In genomic region chr2:29262436-29262915, GRCm38 (mm10) we compare ENCODE assay signal across 14 mouse cellular contexts. TPM values are rescaled to one million over a fixed set of nuclear protein-coding genes. Genes with fewer than 3 reads are reported as not detected.
DNase-seq lines count a peak whose midpoint lies in the region; ATAC-seq and TF ChIP-seq lines count a peak whose summit lies in the region.
"Had no signal": no experiment of that assay in that cellular context is flagged by ENCODE, and none has a peak within 500 bp of the region (broad histone marks: within the 10 kb centered on the region; RNA-seq: fewer than 3 reads in every experiment).

No protein-coding gene starts in this region.

- no peaks in the 10 kb centered on the region for H3K9me3 ChIP-seq in hindbrain, embryonic 13.5 days
- no peaks in the 10 kb centered on the region for H3K9me3 ChIP-seq in hindbrain, embryonic 10.5 days
- H3K9me3 ChIP-seq: kidney, embryonic 15.5 days; limb, embryonic 15.5 days had no signal

- H3K4me2 ChIP-seq in hindbrain, embryonic 13.5 days: no peak overlapping the region
- H3K4me2 ChIP-seq: kidney, embryonic 15.5 days; limb, embryonic 15.5 days had no signal

- peaks cover 23% of the 10 kb centered on the region; the same call in 1 of the 2 replicates for H3K27me3 ChIP-seq in hindbrain, embryonic 13.5 days
- H3K27me3 ChIP-seq in hindbrain, embryonic 10.5 days (ENCODE audit: insufficient read depth, poor library complexity, severe bottlenecking): peaks cover 22% of the 10 kb centered on the region

- no peak overlapping the region for H3K27ac ChIP-seq in hindbrain, embryonic 13.5 days
- no peak overlapping the region for H3K27ac ChIP-seq in hindbrain, embryonic 10.5 days
- H3K27ac ChIP-seq: kidney, embryonic 15.5 days; limb, embryonic 15.5 days had no signal

- H3K36me3 ChIP-seq in hindbrain, embryonic 13.5 days: no peaks in the 10 kb centered on the region
- H3K36me3 ChIP-seq in hindbrain, embryonic 10.5 days: no peaks in the 10 kb centered on the region
- H3K36me3 ChIP-seq: kidney, embryonic 15.5 days; limb, embryonic 15.5 days had no signal

- no peak for TF ChIP-seq POLR2A in lung, adult 2 months (IDR thresholded peaks at IDR 0.05; ENCODE audit: borderline replicate concordance, extremely low read depth, low read depth, low read length)

- 39% methylated on average over 6 of the region's 6 CpGs for WGBS in hindbrain, embryonic 13.5 days
- WGBS in hindbrain, embryonic 10.5 days: 77% methylated on average over 6 of the region's 6 CpGs
- 57% methylated on average over 6 of the region's 6 CpGs for WGBS in lung, adult 2 months

- intact Hi-C loops in heart, postnatal 14 days (cut with DNase I): no loop called here

- H3K9ac ChIP-seq in hindbrain, embryonic 13.5 days: no peak overlapping the region
- H3K9ac ChIP-seq: kidney, embryonic 15.5 days; limb, embryonic 15.5 days had no signal

- peak; percentile 24; the same call in 1 of the 2 replicates for TF ChIP-seq CTCF in lung, adult 2 months (IDR thresholded peaks at IDR 0.05; ENCODE audit: insufficient read depth, low read length)

- ATAC-seq in hindbrain, embryonic 13.5 days (ENCODE audit: low FRiP score): 0 out of 2 replicates have a peak, but pooled peaks have one; percentile 68
- ATAC-seq: CD4-positive, CD25-positive, alpha-beta regulatory T cell, adult 4 months; Patski had no signal

- H3K4me1 ChIP-seq in hindbrain, embryonic 13.5 days (replicated peaks): peaks cover 18% of the 10 kb centered on the region
- H3K4me1 ChIP-seq in hindbrain, embryonic 10.5 days (replicated peaks): peaks cover 14% of the 10 kb centered on the region
- no peaks in the 10 kb centered on the region for H3K4me1 ChIP-seq in lung, adult 2 months (ENCODE audit: control insufficient read depth, insufficient read depth, low read length)
- H3K4me1 ChIP-seq: limb, embryonic 15.5 days had no signal

- DNase-seq in hindbrain, embryonic 10.5 days (ENCODE audit: low spot score): no peak
- no peak for DNase-seq in lung, adult 2 months
- DNase-seq in lung, postnatal 36 days: no peak
- DNase-seq in right cerebral cortex, postnatal 4 days: peak; percentile 42
- DNase-seq in right cerebral cortex, adult 18-20 months: no peak
- DNase-seq in thymus, postnatal 25 days: no peak
- DNase-seq in heart, postnatal 14 days: no peak
- DNase-seq: adrenal gland, adult 2 months; gastrocnemius, postnatal 36 days had no signal

- no peak overlapping the region for H3K4me3 ChIP-seq in hindbrain, embryonic 13.5 days
- H3K4me3 ChIP-seq in hindbrain, embryonic 10.5 days: no peak overlapping the region
- H3K4me3 ChIP-seq in lung, adult 2 months (replicated peaks; ENCODE audit: extremely low read depth, low read depth, low read length): no peak overlapping the region
- H3K4me3 ChIP-seq: kidney, embryonic 15.5 days; limb, embryonic 15.5 days had no signal

RNA-seq across cellular contexts. Expression of gene Ntng2, which starts 9.7 kb away (rescaled TPM):
- 2.8 and 3.1 TPM in 2 replicates for polyA plus RNA-seq in hindbrain, embryonic 13.5 days (2015; fragmentation: Nextera tagmentation; extraction: Ambion mirVana)
- polyA plus RNA-seq in hindbrain, embryonic 10.5 days (2016; fragmentation: Nextera tagmentation; extraction: Ambion mirVana): 1.4 and 1.7 TPM in 2 replicates
- polyA plus RNA-seq in lung, adult 2 months (2012; rRNA removed): 44.7 and 51.7 TPM in 2 replicates
- 1 to 10 TPM; 4.9 TPM for total RNA-seq in heart, postnatal 14 days (2021)

Comparison
In these comparisons a context has a peak if more than half of its experiments do, and no peak if none do; other contexts are left out.
1. RNA of gene Ntng2, which starts 9.7 kb away (polyA plus RNA-seq): 44.7 to 51.7 TPM in lung, adult 2 months; 2.8 to 3.1 TPM in hindbrain, embryonic 13.5 days and 1.4 to 1.7 TPM in hindbrain, embryonic 10.5 days; every median in the first group is over 10 times any median in the second.